Mouse (Mus musculus): ENCODE results near the gene Sh3bgrl. TPM values are rescaled to one million over a fixed set of nuclear protein-coding genes. Genes with fewer than 3 reads are reported as not detected.

The Sh3bgrl gene
- polyA plus RNA-seq, 1 experiment from 2014 or later = 55.0 TPM

- ATAC-seq (ENCODE audit: low read depth) = peak; percentile 64; the same call in 1 of the 2 replicates
- Histone ChIP-seq H3K4me2 (ENCODE audit: low read depth, low read length) (no peak overlapping the region), H3K9ac (ENCODE audit: low read depth, low read length) (no peak overlapping the region), H3K4me3 (ENCODE audit: low read depth, low read length) (no peak overlapping the region), H3K4me1 (ENCODE audit: control insufficient read depth, low read depth, low read length) (no peaks in the 10 kb centered on the region), H3K27me3 (ENCODE audit: control insufficient read depth, insufficient read depth, low read depth, low read length) (no peaks in the 10 kb centered on the region), H3K36me3 (ENCODE audit: control insufficient read depth, insufficient read depth) (no peaks in the 10 kb centered on the region), H3K27ac (ENCODE audit: low read length) (no peak overlapping the region), H3K9me3 (replicated peaks; ENCODE audit: control insufficient read depth, low read length) (no peaks in the 10 kb centered on the region)
- WGBS (ENCODE audit: insufficient replicate concordance) = 59% methylated on average over 1 of the region's 1 CpGs
Measured at GRCm38 (mm10) chrX:109126847-109127246, 31.7 kb downstream of the Sh3bgrl start.

- 44% methylated on average over 7 of the region's 7 CpGs for WGBS (ENCODE audit: insufficient replicate concordance)
- H3K27me3 ChIP-seq (ENCODE audit: control insufficient read depth, insufficient read depth, low read depth, low read length) = no peaks in the 10 kb centered on the region
- peak overlapping the region; percentile 17; the same call in 1 of the 2 replicates for H3K4me2 ChIP-seq (ENCODE audit: low read depth, low read length)
- H3K9ac ChIP-seq (ENCODE audit: low read depth, low read length) = no peak overlapping the region
- no peaks in the 10 kb centered on the region for H3K36me3 ChIP-seq (ENCODE audit: control insufficient read depth, insufficient read depth)
- H3K27ac ChIP-seq (ENCODE audit: low read length) = no peak overlapping the region; the same call in 1 of the 2 replicates
- H3K4me1 ChIP-seq (ENCODE audit: control insufficient read depth, low read depth, low read length) = no peaks in the 10 kb centered on the region
- peak; percentile 59; the same call in 1 of the 2 replicates for ATAC-seq (ENCODE audit: low read depth)
- no peak overlapping the region for H3K4me3 ChIP-seq (ENCODE audit: low read depth, low read length)
- H3K9me3 ChIP-seq (replicated peaks; ENCODE audit: control insufficient read depth, low read length) = no peaks in the 10 kb centered on the region
Measured at GRCm38 (mm10) chrX:109127551-109128088, 32.5 kb downstream of the Sh3bgrl start.

- WGBS (ENCODE audit: insufficient replicate concordance) = 85% methylated on average over 1 of the region's 1 CpGs
- no peaks in the 10 kb centered on the region for H3K36me3 ChIP-seq (ENCODE audit: control insufficient read depth, insufficient read depth)
- no peak overlapping the region for H3K9ac ChIP-seq (ENCODE audit: low read depth, low read length)
- H3K27ac ChIP-seq (ENCODE audit: low read length) = no peak overlapping the region
- H3K9me3 ChIP-seq (replicated peaks; ENCODE audit: control insufficient read depth, low read length) = no peaks in the 10 kb centered on the region
- H3K27me3 ChIP-seq (ENCODE audit: control insufficient read depth, insufficient read depth, low read depth, low read length) = no peaks in the 10 kb centered on the region
- no peak overlapping the region for H3K4me3 ChIP-seq (ENCODE audit: low read depth, low read length)
- ATAC-seq (ENCODE audit: low read depth) = no peak
- no peak overlapping the region for H3K4me2 ChIP-seq (ENCODE audit: low read depth, low read length)
- no peaks in the 10 kb centered on the region for H3K4me1 ChIP-seq (ENCODE audit: control insufficient read depth, low read depth, low read length)
Measured at GRCm38 (mm10) chrX:109130066-109130465, 34.9 kb downstream of the Sh3bgrl start.

GRCm38 (mm10) chrX:109131834-109132233, 36.7 kb downstream of the Sh3bgrl start:
- no peak overlapping the region for H3K9ac ChIP-seq (ENCODE audit: low read depth, low read length)
- no peak overlapping the region for H3K4me3 ChIP-seq (ENCODE audit: low read depth, low read length)
- 79% methylated on average over 2 of the region's 2 CpGs for WGBS (ENCODE audit: insufficient replicate concordance)

GRCm38 (mm10) chrX:109132463-109132862, 37.3 kb downstream of the Sh3bgrl start:
- Histone ChIP-seq H3K9me3 (replicated peaks; ENCODE audit: control insufficient read depth, low read length) (no peaks in the 10 kb centered on the region), H3K4me2 (ENCODE audit: low read depth, low read length) (no peak overlapping the region), H3K9ac (ENCODE audit: low read depth, low read length) (no peak overlapping the region), H3K4me3 (ENCODE audit: low read depth, low read length) (no peak overlapping the region), H3K27ac (ENCODE audit: low read length) (no peak overlapping the region), H3K27me3 (ENCODE audit: control insufficient read depth, insufficient read depth, low read depth, low read length) (no peaks in the 10 kb centered on the region), H3K4me1 (ENCODE audit: control insufficient read depth, low read depth, low read length) (no peaks in the 10 kb centered on the region), H3K36me3 (ENCODE audit: control insufficient read depth, insufficient read depth) (no peaks in the 10 kb centered on the region)
- ATAC-seq (ENCODE audit: low read depth) = no peak
- WGBS (ENCODE audit: insufficient replicate concordance) = 68% methylated on average over 1 of the region's 1 CpGs

More at GRCm38 (mm10) chrX:109131834-109132233, 36.7 kb downstream of the Sh3bgrl start:
- H3K4me1 ChIP-seq (ENCODE audit: control insufficient read depth, low read depth, low read length) = no peaks in the 10 kb centered on the region
- H3K36me3 ChIP-seq (ENCODE audit: control insufficient read depth, insufficient read depth) = no peaks in the 10 kb centered on the region
- no peaks in the 10 kb centered on the region for H3K27me3 ChIP-seq (ENCODE audit: control insufficient read depth, insufficient read depth, low read depth, low read length)
- no peak for ATAC-seq (ENCODE audit: low read depth)
- H3K27ac ChIP-seq (ENCODE audit: low read length) = no peak overlapping the region
- no peak overlapping the region for H3K4me2 ChIP-seq (ENCODE audit: low read depth, low read length)
- H3K9me3 ChIP-seq (replicated peaks; ENCODE audit: control insufficient read depth, low read length) = no peaks in the 10 kb centered on the region

- Histone ChIP-seq H3K36me3 (ENCODE audit: control insufficient read depth, insufficient read depth) (no peaks in the 10 kb centered on the region), H3K27me3 (ENCODE audit: control insufficient read depth, insufficient read depth, low read depth, low read length) (no peaks in the 10 kb centered on the region), H3K4me3 (ENCODE audit: low read depth, low read length) (no peak overlapping the region), H3K27ac (ENCODE audit: low read length) (no peak overlapping the region), H3K9ac (ENCODE audit: low read depth, low read length) (no peak overlapping the region), H3K4me2 (ENCODE audit: low read depth, low read length) (no peak overlapping the region), H3K4me1 (ENCODE audit: control insufficient read depth, low read depth, low read length) (no peaks in the 10 kb centered on the region), H3K9me3 (replicated peaks; ENCODE audit: control insufficient read depth, low read length) (no peaks in the 10 kb centered on the region)
- no peak for ATAC-seq (ENCODE audit: low read depth)
- 60% methylated on average over 2 of the region's 2 CpGs for WGBS (ENCODE audit: insufficient replicate concordance)
Measured at GRCm38 (mm10) chrX:109133500-109133899, 38.3 kb downstream of the Sh3bgrl start.

- ATAC-seq (ENCODE audit: low read depth) = no peak
- no peaks in the 10 kb centered on the region for H3K27me3 ChIP-seq (ENCODE audit: control insufficient read depth, insufficient read depth, low read depth, low read length)
- no peaks in the 10 kb centered on the region for H3K4me1 ChIP-seq (ENCODE audit: control insufficient read depth, low read depth, low read length)
- no peaks in the 10 kb centered on the region for H3K9me3 ChIP-seq (replicated peaks; ENCODE audit: control insufficient read depth, low read length)
- H3K4me2 ChIP-seq (ENCODE audit: low read depth, low read length) = no peak overlapping the region
- H3K36me3 ChIP-seq (ENCODE audit: control insufficient read depth, insufficient read depth) = no peaks in the 10 kb centered on the region
- H3K27ac ChIP-seq (ENCODE audit: low read length) = no peak overlapping the region
- no peak overlapping the region for H3K4me3 ChIP-seq (ENCODE audit: low read depth, low read length)
- H3K9ac ChIP-seq (ENCODE audit: low read depth, low read length) = no peak overlapping the region
Measured at GRCm38 (mm10) chrX:109136306-109136705, 41.1 kb downstream of the Sh3bgrl start.

GRCm38 (mm10) chrX:109136820-109137219, 41.7 kb downstream of the Sh3bgrl start:
- H3K27ac ChIP-seq (ENCODE audit: low read length) = no peak overlapping the region
- no peak overlapping the region for H3K4me3 ChIP-seq (ENCODE audit: low read depth, low read length)
- ATAC-seq (ENCODE audit: low read depth) = peak; percentile 65
- H3K9ac ChIP-seq (ENCODE audit: low read depth, low read length) = no peak overlapping the region
- WGBS (ENCODE audit: insufficient replicate concordance) = 57% methylated on average over 2 of the region's 2 CpGs
- no peaks in the 10 kb centered on the region for H3K36me3 ChIP-seq (ENCODE audit: control insufficient read depth, insufficient read depth)
- no peaks in the 10 kb centered on the region for H3K4me1 ChIP-seq (ENCODE audit: control insufficient read depth, low read depth, low read length)
- H3K4me2 ChIP-seq (ENCODE audit: low read depth, low read length) = no peak overlapping the region
- no peaks in the 10 kb centered on the region for H3K27me3 ChIP-seq (ENCODE audit: control insufficient read depth, insufficient read depth, low read depth, low read length)
- no peaks in the 10 kb centered on the region for H3K9me3 ChIP-seq (replicated peaks; ENCODE audit: control insufficient read depth, low read length)

GRCm38 (mm10) chrX:109137295-109137694, 42.1 kb downstream of the Sh3bgrl start:
- no peak overlapping the region for H3K27ac ChIP-seq (ENCODE audit: low read length)
- H3K36me3 ChIP-seq (ENCODE audit: control insufficient read depth, insufficient read depth) = no peaks in the 10 kb centered on the region
- H3K9ac ChIP-seq (ENCODE audit: low read depth, low read length) = no peak overlapping the region
- H3K4me1 ChIP-seq (ENCODE audit: control insufficient read depth, low read depth, low read length) = no peaks in the 10 kb centered on the region
- H3K4me3 ChIP-seq (ENCODE audit: low read depth, low read length) = no peak overlapping the region
- ATAC-seq (ENCODE audit: low read depth) = peak; percentile 82
- no peaks in the 10 kb centered on the region for H3K9me3 ChIP-seq (replicated peaks; ENCODE audit: control insufficient read depth, low read length)
- whole genome bisulfite sequencing (ENCODE audit: insufficient replicate concordance) = 50% methylated on average over 2 of the region's 2 CpGs
- H3K27me3 ChIP-seq (ENCODE audit: control insufficient read depth, insufficient read depth, low read depth, low read length) = no peaks in the 10 kb centered on the region
- no peak overlapping the region for H3K4me2 ChIP-seq (ENCODE audit: low read depth, low read length)

Data from liver, embryonic 16.5 days (tissue).